Mouse (Mus musculus) kidney, adult 18-20 months (tissue): Measurements from ENCODE around the gene Rrn3.
"Not testable (repeated sequence)": the region's sequence is repeated elsewhere in the genome, so short reads cannot be mapped to it uniquely, and the experiment has no call there.

ENCODE experiments used
- DNase-seq: peaks from one replicate; pipeline ENCODE4 v3.0.0; 2021

Rrn3 gene

DNA sequence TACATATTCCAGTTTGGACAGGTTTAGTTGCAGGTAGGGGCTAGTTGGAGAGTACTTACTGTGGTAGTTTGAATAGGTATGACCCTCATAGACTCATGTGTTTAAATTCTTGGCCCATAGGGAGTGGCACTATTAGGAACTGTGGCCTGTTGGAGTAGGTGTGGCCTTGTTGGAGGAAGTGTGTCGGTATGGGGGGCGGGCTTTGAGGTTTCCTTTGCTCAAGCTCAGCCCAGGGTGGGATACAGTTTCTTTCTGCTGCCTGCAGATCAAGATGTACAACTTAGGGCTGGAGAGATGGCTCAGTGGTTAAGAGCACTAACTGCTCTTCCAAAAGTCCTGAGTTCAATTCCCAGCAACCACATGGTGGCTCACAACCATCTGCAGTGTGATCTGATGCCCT lies 12.9 kb downstream of the Rrn3 start:
- not testable (repeated sequence) for DNase-seq

GRCm38 (mm10) chr16:13796746-13797175 lies 16.3 kb downstream of the Rrn3 start:
- DNase-seq = no peak

- DNase-seq = no peak
Measured at GRCm38 (mm10) chr16:13801231-13801630, 20.7 kb downstream of the Rrn3 start.

GRCm38 (mm10) chr16:13804666-13805065 lies 24.2 kb downstream of the Rrn3 start:
- DNase-seq = no peak

DNA sequence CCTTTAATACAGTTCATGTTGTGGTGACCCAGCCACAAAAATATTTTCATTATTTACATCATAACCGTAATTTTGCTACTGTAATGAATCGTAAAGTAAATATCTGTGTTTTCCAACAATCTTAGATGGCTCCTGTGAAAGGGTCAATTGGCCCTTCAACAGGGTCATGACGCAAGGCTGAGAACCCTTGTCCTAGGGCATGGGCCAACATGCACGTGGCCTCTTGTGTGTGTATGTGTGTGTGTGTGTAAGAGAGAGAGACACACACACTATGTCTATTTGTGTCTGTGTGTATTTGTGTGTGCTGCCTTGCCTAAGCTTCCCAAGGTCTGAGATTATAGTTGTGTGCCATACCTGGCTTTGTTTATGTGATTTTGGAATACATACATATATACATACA lies 27.1 kb downstream of the Rrn3 start:
- DNase-seq = no peak

DNA sequence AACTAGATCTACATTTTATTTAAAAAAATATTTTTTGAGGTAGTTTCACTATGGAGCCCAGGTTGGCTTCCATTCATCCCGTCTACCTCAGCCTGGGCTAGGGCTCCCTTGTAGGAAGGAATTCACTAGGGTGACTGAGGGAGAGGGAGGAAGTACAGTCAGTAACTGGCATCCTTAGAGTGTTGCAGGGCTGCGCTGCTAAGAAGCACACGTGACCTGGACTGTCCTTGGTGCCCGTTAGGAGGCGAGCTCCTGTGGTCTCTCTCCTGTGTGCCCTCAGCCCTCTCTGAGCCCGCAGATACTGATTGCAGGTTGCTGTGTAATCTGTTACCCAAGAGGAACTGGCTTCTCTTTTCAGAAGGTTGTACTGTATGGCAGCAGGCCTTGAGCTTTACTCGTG lies 27.9 kb downstream of the Rrn3 start:
- DNase-seq = no peak

- DNase-seq = no peak
Measured at GRCm38 (mm10) chr16:13812152-13812551, 31.6 kb downstream of the Rrn3 start.

DNA sequence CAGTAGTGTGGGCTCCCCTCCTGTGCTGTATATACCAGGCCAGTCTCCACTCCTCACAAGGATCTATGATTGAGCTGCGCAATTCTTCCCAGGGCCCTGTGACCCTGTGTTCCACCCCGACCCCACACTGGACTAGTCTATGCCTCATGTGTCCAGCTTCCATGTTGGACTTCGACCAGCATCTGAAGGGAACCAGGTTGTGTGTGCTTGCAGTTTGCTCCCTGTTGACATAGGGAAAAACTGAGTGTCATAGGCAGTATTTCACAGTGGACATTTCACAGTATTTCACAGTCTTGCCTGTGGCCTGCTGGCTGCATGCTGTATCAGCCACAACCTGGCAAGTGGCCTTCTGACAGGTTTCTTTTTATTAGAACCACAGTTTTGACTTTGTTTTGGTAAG lies 32.7 kb downstream of the Rrn3 start:
- DNase-seq = no peak

- peak; percentile 96 for DNase-seq
Measured at GRCm38 (mm10) chr16:13818560-13819393, 38.3 kb downstream of the Rrn3 start, which contains the start of gene Ntan1. Gene Ntan1, plus strand, starts transcription at chr16:13818845.

DNA sequence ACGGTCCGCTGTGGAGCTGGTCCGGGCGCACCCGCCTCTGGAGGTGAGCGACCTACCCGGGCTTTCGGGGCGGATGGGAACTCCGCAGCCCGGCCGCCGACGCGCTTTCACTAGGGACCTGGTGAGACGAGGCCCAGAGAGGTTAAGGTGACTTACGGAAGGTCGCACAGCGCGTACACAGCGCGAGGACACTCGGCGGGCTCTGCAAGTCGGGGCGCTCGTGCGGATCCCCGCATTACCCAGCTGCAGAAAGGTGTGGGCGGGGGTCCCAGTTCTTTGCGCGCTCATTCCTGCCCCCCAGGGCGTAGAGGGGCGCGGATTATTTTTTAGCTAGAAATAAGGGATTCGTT lies 38.9 kb downstream of the Rrn3 start:
- no peak for DNase-seq

DNA sequence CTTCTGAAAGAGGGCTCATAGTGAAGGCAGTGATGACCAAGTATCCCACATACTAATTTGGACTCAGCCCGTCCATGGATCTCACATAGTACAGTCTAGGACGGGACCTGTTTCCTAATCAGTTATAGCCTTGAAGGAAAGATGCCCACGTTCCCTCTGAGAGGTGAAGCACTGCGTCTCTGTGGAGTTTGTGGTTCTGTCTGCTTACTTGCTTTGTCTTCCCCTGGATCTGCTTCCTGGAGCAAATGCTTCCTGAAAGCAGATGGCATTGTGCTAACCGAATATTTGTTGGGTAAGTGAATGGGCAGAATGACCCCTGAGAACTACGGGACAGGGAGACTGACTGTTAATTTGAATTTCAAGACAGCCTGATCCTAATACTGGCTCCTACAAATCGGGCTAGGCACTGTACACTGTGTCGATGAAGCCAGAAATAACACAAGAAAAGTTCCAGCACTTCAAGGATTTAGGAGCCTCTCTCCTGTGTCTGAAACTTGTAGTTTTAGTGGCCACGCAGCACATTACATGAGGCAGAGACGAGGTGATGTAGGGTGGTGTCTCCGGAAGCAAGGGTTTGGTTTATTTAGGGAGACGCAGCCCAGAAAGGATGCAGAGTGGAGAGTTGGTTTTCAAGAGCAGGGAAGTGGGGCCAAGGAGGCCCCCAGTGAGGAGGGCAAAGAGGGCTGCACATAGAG lies 39.4 kb downstream of the Rrn3 start:
- peak; percentile 13 for DNase-seq

GRCm38 (mm10) chr16:13820771-13821170 lies 40.3 kb downstream of the Rrn3 start:
- no peak for DNase-seq

- DNase-seq = no peak
Measured at GRCm38 (mm10) chr16:13825781-13826490, 45.4 kb downstream of the Rrn3 start.

- DNase-seq = no peak
Measured at GRCm38 (mm10) chr16:13826511-13826910, 46.0 kb downstream of the Rrn3 start.

DNA sequence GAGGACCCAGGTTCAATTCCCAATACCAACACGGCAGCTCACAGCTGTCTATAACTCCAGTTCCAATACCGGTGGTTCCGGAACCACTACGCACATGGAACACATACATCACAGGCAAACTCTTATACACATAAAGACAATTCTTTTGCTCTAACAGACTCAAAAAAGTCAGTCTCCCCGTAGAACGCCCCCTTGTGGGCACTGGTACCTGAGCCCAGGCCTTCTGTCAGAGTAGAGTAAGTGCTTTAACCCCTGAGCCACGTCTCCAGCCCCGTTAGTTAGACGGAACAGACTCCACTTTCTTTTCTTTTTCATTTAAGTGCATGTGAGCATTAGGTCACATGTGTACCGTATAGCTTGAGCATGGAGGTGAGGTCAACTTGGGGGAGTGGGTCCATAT lies 49.9 kb downstream of the Rrn3 start:
- no peak for DNase-seq

DNA sequence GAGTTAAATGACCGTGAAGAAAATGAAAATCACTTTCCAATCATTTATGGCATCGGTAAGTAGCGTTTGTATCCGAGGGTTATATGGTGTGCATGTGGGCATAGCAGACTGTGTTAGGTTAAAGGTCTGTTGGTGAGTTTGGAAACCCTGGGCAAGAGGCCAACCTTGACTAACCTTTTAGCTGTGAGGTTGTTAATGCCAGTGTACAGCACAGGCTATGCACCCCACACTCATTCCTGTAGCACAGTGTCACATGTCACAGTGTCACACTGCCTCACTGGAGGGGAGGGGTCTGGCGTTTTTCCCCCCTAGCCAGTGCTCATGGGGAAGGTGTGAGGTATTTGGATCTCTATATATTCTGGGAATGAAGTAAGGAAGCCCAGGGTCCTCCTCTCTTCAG lies 51.1 kb downstream of the Rrn3 start:
- peak; percentile 28 for DNase-seq

- DNase-seq = no peak
Measured at GRCm38 (mm10) chr16:13834382-13834781, 53.9 kb downstream of the Rrn3 start.

DNA sequence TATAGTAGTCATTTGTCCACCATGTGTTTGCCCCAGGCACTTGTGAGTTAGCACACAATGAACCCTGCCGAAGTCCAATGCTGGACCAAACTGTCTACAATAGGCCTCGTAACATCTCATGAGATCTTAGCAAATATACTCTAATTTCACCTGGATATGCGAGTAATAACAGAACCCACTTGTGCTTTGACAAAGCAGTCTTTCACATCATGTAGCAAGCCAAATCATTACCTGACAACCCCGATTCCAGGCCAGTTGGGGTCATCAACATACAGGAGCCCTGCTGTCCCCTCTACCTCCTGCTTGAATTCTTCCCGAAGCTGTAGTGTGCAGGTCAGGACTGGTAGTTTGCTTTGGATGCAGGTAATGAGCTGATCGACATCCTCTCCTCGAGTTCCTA lies 59.5 kb downstream of the Rrn3 start:
- DNase-seq = no peak

- no peak for DNase-seq
Measured at GRCm38 (mm10) chr16:13840956-13841355, 60.4 kb downstream of the Rrn3 start.

GRCm38 (mm10) chr16:13845031-13845430 lies 64.5 kb downstream of the Rrn3 start:
- no peak for DNase-seq

GRCm38 (mm10) chr16:13846675-13847074 lies 66.2 kb downstream of the Rrn3 start:
- DNase-seq = no peak

- no peak for DNase-seq
Measured at GRCm38 (mm10) chr16:13848310-13848709, 67.8 kb downstream of the Rrn3 start.

DNA sequence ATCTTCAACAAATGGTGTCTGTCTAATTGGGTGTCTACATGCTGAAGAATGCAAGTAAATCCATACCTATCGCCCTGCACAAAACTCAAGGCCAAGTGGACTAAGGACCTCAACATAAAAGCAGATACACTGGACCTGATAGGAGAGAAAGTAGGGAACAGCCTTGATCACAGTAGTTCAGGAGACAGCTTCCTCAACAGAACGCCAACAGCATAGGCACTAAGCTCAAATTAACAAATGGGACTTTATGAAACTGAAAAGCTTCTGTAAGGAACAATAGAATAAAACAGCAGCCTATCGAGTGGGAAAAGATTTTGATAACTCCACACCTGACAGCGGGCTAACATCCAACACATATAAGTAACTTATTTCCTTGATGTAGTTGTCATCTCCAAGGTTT lies 70.9 kb downstream of the Rrn3 start:
- no peak for DNase-seq

DNA sequence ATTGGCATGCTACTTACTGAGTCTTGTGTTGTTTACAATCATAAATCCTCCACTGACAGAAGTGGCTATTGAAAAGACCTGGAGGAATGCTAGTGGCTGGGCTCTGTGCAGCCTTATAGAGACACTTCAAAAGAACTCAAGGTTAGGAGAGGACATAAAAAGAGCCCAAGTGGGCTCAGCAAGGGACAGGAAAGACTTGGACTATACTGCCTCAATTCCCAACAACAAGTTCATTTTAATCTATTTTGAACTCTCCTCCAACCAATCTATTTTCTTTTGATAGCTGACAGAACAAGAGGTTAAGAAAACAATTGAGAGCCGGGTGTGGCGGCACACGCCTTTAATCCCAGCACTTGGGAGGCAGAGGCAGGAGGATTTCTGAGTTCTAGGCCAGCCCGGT lies 73.4 kb downstream of the Rrn3 start:
- DNase-seq = no peak
